Mouse (Mus musculus): ENCODE results near the gene Prkci. TPM values are rescaled to one million over a fixed set of nuclear protein-coding genes. Genes with fewer than 3 reads are reported as not detected.

Prkci gene
- total RNA-seq, 4 experiments from 2014 or later: 9.5 to 11.9 (median 10.7) TPM

GRCm38 (mm10) chr3:31083507-31084245 lies 88.1 kb downstream of the Prkci start:
- peak; percentile 46 for DNase-seq (ENCODE audit: low spot score)

GRCm38 (mm10) chr3:31085000-31085399 lies 89.5 kb downstream of the Prkci start:
- DNase-seq (ENCODE audit: low spot score): no peak

GRCm38 (mm10) chr3:31088789-31089775 lies 93.5 kb downstream of the Prkci start:
- DNase-seq (ENCODE audit: low spot score): no peak

DNA sequence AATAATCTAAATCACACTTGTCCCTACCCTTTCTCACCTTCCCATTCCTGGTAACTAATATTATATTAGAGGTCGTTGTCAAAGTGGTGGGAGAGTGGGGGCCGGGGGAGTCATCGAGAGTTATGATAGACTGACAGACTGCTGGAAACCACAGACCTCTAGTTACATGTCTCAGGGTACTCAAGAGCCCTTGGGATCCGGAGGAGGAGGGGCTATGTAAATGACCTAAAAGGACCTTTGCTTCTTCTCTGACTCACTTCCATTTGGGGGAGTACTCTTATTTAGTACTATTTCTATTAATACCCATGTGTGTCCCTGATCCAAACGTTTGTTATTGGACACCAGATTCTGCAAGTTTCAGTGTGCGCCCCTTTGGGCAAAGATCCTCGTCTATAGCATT lies 94.4 kb downstream of the Prkci start:
- DNase-seq (ENCODE audit: low spot score): no peak

DNA sequence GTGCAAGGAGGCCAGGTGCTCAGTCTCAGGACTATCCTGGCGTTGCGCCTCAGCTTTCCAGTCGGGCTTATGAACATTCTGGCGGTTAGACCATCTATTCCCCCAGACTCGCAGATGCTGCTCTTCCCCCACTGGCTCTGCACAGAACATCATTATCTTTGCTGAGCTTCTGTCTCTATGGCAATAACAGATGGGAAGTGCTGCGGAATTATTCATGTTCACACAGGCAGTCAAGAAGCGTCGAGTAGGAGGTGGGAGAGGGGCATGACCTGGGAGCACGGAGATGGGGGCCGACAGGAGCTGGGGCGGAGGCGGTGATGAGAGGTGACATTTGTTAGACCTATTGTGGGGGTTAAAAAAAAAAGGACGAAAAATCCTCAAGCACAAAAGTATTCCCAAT lies 97.6 kb downstream of the Prkci start:
- no peak for DNase-seq (ENCODE audit: low spot score)

- peak; percentile 78 for DNase-seq (ENCODE audit: low spot score)
These were observed 98.2 kb downstream of the Prkci start for GRCm38 (mm10) chr3:31093627-31094351.

DNA sequence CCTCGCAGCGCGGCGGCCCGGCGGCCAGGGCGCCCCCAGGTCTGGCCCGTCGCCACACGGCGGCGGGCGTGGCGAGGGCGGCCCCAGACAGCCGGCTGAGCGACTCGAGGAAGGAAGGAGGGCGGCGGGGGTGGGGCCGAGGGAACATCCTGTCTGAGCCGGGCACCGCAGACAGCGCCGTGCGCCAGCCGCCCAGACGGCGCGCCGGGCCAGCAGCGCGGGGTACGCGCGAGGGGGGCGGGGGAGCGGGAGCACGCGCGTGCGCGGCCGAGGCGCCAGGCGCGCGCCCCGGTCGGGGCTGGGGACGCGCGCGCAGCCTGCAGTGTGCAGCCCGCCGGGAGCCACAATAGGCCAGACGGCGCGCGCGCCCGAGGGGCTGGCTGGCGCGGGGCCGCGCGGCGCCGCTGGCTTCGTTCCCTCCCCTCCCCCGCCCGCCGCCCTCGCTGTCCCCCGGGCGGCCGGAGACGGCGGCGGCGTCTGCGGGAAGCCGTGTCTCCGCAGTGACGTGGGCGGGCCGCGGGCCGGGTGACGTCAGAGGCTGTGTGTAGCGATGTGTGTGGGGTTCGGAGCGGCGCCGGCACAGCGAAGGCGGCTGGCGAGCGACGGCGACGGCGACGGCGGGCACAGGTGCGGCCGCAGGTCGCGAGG lies 99.1 kb downstream of the Prkci start, which contains the start of gene Skil:
Skil (plus strand) TSS at position 528 of the 648 bp plus-strand sequence.
- peak; percentile 89 for DNase-seq (ENCODE audit: low spot score)

DNA sequence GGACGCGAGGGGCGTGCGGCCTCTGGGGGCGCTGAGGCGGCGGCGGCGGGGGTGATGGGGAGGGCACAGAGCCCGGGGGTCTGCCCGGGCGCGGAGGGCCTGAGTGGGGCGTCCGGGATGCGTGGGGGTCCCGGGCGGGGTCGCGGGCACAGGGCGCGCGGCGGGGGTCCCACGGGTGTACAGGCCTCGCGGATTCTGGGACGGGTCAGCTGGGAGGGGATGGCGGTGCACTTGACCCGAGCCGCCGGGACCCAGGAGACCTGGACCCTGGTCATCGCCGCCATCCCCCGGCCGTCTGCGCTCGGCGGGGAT lies 99.6 kb downstream of the Prkci start:
- DNase-seq (ENCODE audit: low spot score): no peak

DNA sequence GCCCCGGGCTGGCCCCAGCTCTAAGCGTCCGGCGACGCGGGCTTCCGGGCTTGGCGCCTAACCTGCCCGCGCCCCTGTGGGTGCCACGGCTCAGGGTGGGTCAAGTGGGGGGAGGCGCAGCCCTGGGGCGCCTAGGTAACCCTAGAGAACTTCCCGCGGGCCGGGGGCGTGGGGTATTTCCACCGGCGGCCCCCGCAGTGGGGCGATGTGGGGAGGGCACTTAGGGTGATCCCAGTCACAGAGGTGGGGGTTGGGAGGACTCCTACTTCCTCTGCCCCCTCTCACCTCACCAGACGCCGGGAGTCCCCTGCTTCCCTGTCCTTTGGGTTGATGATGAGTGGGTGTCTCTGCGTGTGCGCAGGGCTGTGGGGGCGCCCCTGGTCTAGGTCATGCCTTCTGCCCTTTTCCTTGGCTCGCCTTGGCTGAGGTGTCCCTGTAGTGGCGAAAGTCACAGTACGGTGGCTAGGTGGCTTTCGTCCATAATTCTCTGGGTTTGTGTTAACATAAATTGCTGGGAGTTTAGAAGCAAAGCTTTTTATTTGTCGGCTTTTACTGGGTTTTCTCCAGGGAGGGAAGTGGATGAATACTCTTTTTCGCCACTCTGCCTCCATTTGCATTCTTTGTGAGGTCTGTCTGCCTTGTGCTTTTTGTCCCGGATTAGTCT lies 100.1 kb downstream of the Prkci start:
- peak; percentile 55 for DNase-seq (ENCODE audit: low spot score)

GRCm38 (mm10) chr3:31096155-31097101 lies 100.9 kb downstream of the Prkci start:
- DNase-seq (ENCODE audit: low spot score): no peak

GRCm38 (mm10) chr3:31097102-31097720 lies 101.7 kb downstream of the Prkci start:
- DNase-seq (ENCODE audit: low spot score): no peak

GRCm38 (mm10) chr3:31097976-31098375 lies 102.4 kb downstream of the Prkci start:
- no peak for DNase-seq (ENCODE audit: low spot score)

DNA sequence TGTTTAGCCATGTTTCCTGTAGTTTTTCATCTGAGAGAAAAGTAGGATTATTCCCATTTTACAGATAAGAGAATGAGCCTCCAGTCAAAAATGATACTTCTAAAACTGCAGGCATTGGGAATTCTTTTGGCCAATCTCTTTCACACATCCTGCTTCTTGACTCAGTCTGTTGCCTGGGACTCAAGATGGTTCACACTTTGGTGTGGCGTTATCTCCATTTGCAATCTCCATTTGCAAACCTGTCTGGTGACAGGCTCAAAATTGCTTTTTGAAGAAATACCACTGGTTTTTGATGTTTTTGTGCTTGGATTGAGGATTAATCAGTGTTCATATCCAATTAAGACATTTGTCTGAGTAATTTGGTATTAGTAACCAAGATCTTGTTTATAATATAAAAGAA lies 103.0 kb downstream of the Prkci start:
- DNase-seq (ENCODE audit: low spot score): no peak

DNA sequence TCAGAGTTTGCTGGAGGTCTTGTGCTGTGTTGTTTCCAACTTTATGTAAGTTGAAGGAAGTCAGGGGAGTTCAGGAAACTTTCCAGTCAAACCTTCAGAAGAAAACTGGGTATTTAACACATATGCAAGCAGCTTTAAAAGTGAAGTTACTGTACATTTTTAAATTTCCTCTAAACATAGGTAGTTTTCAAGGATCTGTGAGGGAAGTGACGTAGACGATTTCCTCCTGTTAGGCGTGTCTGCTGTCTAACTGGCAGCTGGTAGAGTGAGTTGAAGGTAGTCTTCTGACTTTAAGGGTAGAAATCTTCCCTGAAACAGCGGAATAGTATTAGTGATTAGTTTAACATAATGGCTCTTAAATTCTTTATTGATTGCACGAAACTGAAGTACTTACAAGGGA lies 104.5 kb downstream of the Prkci start:
- no peak for DNase-seq (ENCODE audit: low spot score)

GRCm38 (mm10) chr3:31100802-31101201 lies 105.3 kb downstream of the Prkci start:
- no peak for DNase-seq (ENCODE audit: low spot score)

Measured in heart, adult 8-10 months (tissue).